Mouse (Mus musculus) adrenal gland, adult (tissue): Measurements from ENCODE around the gene Gm8020.
"Not testable (repeated sequence)": the region's sequence is repeated elsewhere in the genome, so short reads cannot be mapped to it uniquely, and the experiment has no call there.

Source experiments
- DNase-seq, 2 experiments: peaks; one replicate each; pipeline ENCODE4 v3.0.0; 2022 to 2023; ENCODE audit warnings: low spot score in 1 of 2; ENCODE audit not compliant: inconsistent age in 2 of 2

The Gm8020 gene

DNA sequence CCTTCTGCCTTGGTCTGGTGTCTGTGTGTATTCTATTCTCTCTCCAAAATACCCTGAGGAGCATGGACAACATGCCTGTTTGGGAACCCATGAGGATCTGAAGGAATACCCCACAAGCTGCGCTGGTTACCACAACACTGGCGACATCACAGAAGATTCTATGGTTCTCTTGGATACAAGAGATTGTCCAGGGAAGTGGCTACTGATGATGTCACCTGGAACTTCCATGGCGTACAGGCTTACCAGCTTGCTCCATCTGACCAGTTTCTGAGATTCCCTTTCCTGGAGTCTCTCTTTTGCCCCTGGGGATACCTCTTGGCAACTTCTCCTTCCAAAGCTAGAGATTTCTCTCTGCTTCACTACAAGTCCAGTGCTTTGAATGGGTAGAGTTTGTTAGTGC is at the start of gene Gm8020:
TSS of gene Gm8020 (minus strand) at position 101 of the 400 bp plus-strand sequence.
- DNase-seq: not testable (repeated sequence)

DNA sequence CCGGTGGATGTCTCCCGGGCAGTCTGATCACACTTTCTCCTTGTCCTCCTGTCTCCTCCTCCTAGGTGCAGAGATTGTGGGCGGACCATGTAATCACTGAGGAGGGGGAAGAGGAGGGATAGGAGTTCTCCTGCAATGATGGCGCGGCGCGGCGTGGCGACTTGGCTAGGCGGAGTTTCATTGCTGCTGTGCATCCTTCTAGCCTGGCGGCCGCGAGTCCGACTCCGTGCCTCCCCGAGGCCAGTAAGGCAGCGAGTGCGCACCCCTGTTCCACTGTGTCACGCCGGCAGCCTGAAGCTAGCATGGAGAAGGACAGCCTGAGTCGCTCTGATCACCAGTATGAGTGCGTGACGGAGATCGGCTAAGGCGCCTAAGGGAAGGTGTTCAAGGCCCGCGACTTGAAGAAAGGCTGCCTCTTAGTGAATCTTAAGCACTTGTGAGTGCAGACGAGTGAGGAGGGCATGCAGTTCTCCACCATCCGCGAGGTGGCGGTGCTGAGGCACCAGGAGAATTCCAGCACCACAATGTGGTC is 41.1 kb upstream of the Gm8020 start:
- peak; percentile 40 to 88 for DNase-seq

DNA sequence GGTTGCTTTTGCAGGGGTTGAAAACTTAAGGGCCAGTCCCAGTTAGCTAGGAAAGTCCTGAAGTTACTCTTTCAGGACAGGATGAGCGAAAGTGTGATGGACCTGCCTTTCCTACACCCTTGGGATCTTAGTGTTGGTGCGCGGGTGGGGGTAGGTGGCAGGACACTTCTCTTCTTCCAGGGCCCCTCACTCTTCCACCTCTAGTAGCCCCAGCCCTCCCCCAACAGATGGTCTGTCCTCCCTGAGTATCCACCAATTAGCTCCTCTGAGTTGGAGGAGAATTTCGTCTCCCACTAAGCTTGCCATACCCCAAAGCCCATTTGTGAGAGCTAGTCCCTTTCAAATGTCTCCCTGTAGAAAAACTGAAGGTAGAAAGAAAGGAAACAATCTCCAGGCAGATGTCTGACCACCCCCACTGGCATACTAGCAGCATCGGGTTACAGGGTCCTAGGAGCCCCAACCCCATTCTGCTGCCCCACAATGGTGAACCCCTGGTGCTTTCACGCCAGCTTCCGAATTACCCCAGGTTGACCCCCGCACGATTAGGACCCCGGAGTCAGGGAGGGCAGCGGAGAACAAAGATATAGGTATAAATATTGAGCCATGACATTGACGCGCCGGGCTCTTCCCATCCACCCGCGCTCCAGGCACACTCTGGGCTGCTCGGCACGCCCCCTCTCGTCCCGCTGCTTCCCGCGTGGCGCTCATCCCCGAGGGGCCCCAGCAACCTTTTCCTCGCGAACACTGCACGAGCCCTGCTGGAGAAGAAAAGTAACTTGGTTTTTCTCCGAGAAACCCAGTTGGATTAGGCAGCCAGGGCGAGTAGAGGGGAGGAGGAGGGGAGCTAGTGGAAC is 40.4 kb upstream of the Gm8020 start:
- not testable (repeated sequence) for DNase-seq

DNA sequence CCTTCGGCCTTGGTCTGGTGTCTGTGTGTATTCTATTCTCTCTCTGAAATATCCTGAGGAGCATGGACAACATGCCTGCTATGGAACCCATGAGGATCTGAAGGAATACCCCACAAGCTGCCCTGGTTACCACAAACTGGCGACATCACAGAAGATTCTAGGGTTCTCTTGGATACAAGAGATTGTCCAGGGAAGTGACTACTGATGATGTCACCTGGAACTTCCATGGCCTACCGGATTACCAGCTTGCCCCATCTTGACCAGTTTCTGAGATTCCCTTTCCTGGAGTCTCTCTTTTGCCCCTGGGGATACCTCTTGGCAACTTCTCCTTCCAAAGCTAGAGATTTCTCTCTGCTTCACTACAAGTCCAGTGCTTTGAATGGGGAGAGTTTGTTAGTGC is 22.0 kb upstream of the Gm8020 start, which contains the start of gene Gm8024:
TSS of gene Gm8024 (minus strand) at position 101 of the 400 bp plus-strand sequence.
- DNase-seq: not testable (repeated sequence)

DNA sequence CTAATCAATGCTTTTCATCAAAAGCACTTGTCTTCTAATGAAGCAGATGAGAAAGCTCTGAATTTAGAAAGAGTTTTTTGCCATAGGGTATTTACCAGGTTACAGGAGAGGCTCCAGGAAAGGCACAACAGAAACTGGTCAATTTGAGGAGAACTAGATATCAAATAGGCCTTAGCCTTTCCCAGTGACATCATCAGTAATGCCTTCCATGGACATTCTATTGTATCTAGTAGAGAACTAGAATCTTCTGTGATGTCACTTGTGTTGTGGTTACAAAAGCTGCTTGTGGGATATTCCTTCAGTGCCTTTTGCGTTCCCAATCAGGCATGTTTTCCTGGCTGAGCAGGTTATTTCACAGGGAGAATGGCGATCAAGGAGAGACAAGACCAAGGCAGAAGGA is 38.6 kb downstream of the Gm8020 start, which contains the start of gene Gm8011:
TSS of gene Gm8011 (plus strand) at position 301 of the 400 bp plus-strand sequence.
- not testable (repeated sequence) for DNase-seq
